Mouse (Mus musculus) bone marrow macrophage, adult 2 months (primary cell): ENCODE measurements at regions not wholly inside any gene's neighbourhood (a gene's known extent, or its start where the extent isn't known, plus 50 kb on each side); places are given as distances from the start of the nearest gene placed in this dataset.

ENCODE experiments used
- CTCF ChIP-seq: IDR thresholded peaks from 2 replicates; pipeline ENCODE4 v1.5.1; 2012; ENCODE audit warnings: low read depth, mild to moderate bottlenecking, low read length, moderate library complexity
- POLR2A ChIP-seq: IDR thresholded peaks from 2 replicates; pipeline ENCODE4 v1.6.1; 2012; ENCODE audit warnings: mild to moderate bottlenecking, low read depth, low read length, borderline replicate concordance

GRCm38 (mm10) chr11:63785965-63786364, 136.1 kb downstream of the Hs3st3b1 start:
- no peak for TF ChIP-seq CTCF
- TF ChIP-seq POLR2A: no peak
